Mouse (Mus musculus) hindbrain, embryonic 14.5 days (tissue): ENCODE results near the gene Spdye4b. TPM values are rescaled to one million over a fixed set of nuclear protein-coding genes. Genes with fewer than 3 reads are reported as not detected.

Source experiments
- ATAC-seq: fragments of 200-750 bp; cut with Nextera tagmentation; 2 replicates; pipeline ENCODE4 v1.8.0; 2017; ENCODE audit warnings: moderate number of reproducible peaks, mild to moderate bottlenecking, moderate TSS enrichment, moderate library complexity; ENCODE audit not compliant: low FRiP score
- DNase-seq: peaks from one replicate; pipeline ENCODE4 v3.0.0-alpha.2; 2015; ENCODE audit warnings: low spot score
- H3K27ac ChIP-seq: fragments of 300-500 bp; sonication (generic); 2 replicates; pipeline ENCODE4 v1.5.1; 2014; ENCODE audit warnings: mild to moderate bottlenecking, moderate library complexity
- H3K27me3 ChIP-seq: fragments of 300-500 bp; sonication (generic); 2 replicates; pipeline ENCODE4 v1.6.1; 2014; ENCODE audit warnings: mild to moderate bottlenecking, low read length, mixed read lengths; ENCODE audit not compliant: control insufficient read depth, insufficient read depth
- H3K36me3 ChIP-seq: fragments of 300-500 bp; sonication (generic); replicated peaks from 2 replicates; pipeline ENCODE4 v1.6.1; 2014; ENCODE audit not compliant: control insufficient read depth, insufficient read depth
- H3K4me1 ChIP-seq: fragments of 300-500 bp; sonication (generic); replicated peaks from 2 replicates; pipeline ENCODE4 v1.6.1; 2014; ENCODE audit warnings: antibody characterized with exemption, low read length, mixed read lengths; ENCODE audit not compliant: control insufficient read depth, insufficient read depth
- H3K4me2 ChIP-seq: fragments of 300-500 bp; sonication (generic); replicated peaks from 2 replicates; pipeline ENCODE4 v1.6.1; 2014; ENCODE audit warnings: mild to moderate bottlenecking, moderate library complexity
- H3K4me3 ChIP-seq: fragments of 300-500 bp; sonication (generic); replicated peaks from 2 replicates; pipeline ENCODE4 v1.5.1; 2014; ENCODE audit warnings: mild to moderate bottlenecking, low read length
- H3K9ac ChIP-seq: fragments of 300-500 bp; sonication (generic); 2 replicates; pipeline ENCODE4 v1.6.1; 2014
- H3K9me3 ChIP-seq: fragments of 300-500 bp; sonication (generic); 2 replicates; pipeline ENCODE4 v1.6.1; 2016; ENCODE audit warnings: low read length; ENCODE audit not compliant: control insufficient read depth
- WGBS: fragments of 180-500 bp; shearing (Covaris S2); extraction: QIAGEN DNeasy Blood & Tissue Kit; methylation state at CpG from one replicate; pipeline ENCODE4 v1.1.7; 2014; 5-methylcytosine and 5-hydroxymethylcytosine counted together
- polyA plus RNA-seq: library from polyadenylated mRNA; unstranded; fragments of >200 nt; fragmentation: Nextera tagmentation; extraction: Ambion mirVana; gene quantifications from 2 replicates; pipeline ENCODE4 v1.2.1, GENCODE M21; 2014

The Spdye4b gene
- polyA plus RNA-seq, 1 experiment from 2014 or later = not detected

- no peaks in the 10 kb centered on the region for H3K36me3 ChIP-seq
Measured at GRCm38 (mm10) chr5:143195166-143195565, 14.3 kb downstream of the Spdye4b start.

DNA sequence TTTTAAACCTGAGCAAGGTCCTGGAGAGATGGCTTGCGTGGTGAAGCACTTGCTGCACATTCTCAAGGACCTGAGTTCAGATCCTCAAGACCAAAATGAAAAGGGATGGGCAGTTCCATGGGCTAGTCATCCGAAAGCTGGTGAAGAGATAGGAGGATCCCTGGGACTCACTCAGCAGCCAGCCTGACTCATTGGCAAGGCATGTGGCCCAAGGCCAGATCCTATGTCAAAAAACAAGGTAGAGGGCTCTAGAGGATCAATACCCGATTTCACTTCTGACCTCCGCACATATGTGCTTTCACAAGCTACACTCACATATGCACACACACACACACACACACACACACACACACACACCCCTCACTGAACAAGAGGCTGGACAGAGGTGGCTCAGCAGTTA is 15.7 kb downstream of the Spdye4b start:
- Histone ChIP-seq H3K9me3 (no peaks in the 10 kb centered on the region), H3K4me1 (no peaks in the 10 kb centered on the region), H3K36me3 (no peaks in the 10 kb centered on the region), H3K4me2 (no peak overlapping the region), H3K9ac (no peak overlapping the region), H3K27ac (no peak overlapping the region), H3K27me3 (no peaks in the 10 kb centered on the region), H3K4me3 (no peak overlapping the region)
- DNase-seq (no peak), ATAC-seq (no peak)
- 89% methylated on average over 4 of the region's 4 CpGs for WGBS

More at GRCm38 (mm10) chr5:143195166-143195565, 14.3 kb downstream of the Spdye4b start:
- whole genome bisulfite sequencing = 68% methylated on average over 2 of the region's 2 CpGs
- Histone ChIP-seq H3K4me1 (no peaks in the 10 kb centered on the region), H3K4me3 (no peak overlapping the region), H3K4me2 (no peak overlapping the region), H3K9ac (no peak overlapping the region), H3K27me3 (no peaks in the 10 kb centered on the region), H3K27ac (no peak overlapping the region), H3K9me3 (no peaks in the 10 kb centered on the region)
- no peak for DNase-seq
- ATAC-seq = no peak

DNA sequence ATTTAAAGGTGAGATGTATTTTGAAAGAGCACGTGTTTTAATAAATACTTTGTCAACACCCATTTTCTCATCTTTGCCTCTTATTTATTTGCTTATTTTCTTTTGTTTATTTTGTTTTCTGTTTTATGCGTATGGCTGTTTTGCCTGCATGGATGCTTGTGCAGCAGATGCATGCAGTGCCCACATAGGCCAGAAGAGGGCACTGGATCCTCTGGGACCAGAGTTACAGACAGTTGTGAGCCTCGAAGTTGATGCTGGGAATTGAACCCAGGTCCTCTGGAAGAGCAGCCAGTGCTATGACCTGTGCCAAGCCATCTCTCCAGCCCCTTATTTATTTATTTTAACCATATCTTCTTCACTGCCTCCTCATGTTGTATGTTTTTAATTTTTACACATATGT is 24.2 kb downstream of the Spdye4b start:
- 0 out of 2 replicates have a peak, but pooled peaks cover 4% of the 10 kb centered on the region for H3K9me3 ChIP-seq
- H3K27me3 ChIP-seq = no peaks in the 10 kb centered on the region
- 74% methylated on average over 3 of the region's 3 CpGs for WGBS
- H3K9ac ChIP-seq = no peak overlapping the region
- no peak overlapping the region for H3K4me2 ChIP-seq
- DNase-seq (no peak), ATAC-seq (no peak)
- H3K36me3 ChIP-seq = no peaks in the 10 kb centered on the region
- H3K27ac ChIP-seq = no peak overlapping the region
- no peak overlapping the region for H3K4me3 ChIP-seq
- H3K4me1 ChIP-seq = no peaks in the 10 kb centered on the region

DNA sequence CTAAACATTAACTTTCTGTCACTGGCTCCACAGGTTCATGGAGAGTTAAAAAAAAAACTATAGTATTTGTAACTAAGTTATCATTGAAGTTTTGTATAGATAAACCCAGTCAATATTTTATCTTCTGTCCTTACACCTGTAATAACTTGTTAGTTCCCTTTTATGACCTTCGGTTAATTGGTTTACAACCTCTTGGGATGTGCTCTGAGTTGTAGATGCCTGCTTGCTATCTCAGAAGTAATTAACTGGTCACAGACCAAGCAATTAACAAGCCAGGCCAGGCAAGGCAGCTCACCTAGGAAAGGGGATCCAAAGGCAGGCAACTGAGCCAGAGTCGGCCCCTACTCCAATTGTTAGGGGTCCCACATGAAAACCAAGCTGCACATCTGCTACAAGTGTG is 33.0 kb downstream of the Spdye4b start:
- H3K9me3 ChIP-seq = 0 out of 2 replicates have a peak, but pooled peaks cover 1% of the 10 kb centered on the region
- DNase-seq (no peak), ATAC-seq (no peak)
- no peak overlapping the region for H3K4me2 ChIP-seq
- no peak overlapping the region for H3K9ac ChIP-seq
- H3K36me3 ChIP-seq = no peaks in the 10 kb centered on the region
- no peak overlapping the region for H3K4me3 ChIP-seq
- H3K4me1 ChIP-seq = no peaks in the 10 kb centered on the region
- no peaks in the 10 kb centered on the region for H3K27me3 ChIP-seq
- no peak overlapping the region for H3K27ac ChIP-seq
- 84% methylated on average over 2 of the region's 2 CpGs for WGBS

DNA sequence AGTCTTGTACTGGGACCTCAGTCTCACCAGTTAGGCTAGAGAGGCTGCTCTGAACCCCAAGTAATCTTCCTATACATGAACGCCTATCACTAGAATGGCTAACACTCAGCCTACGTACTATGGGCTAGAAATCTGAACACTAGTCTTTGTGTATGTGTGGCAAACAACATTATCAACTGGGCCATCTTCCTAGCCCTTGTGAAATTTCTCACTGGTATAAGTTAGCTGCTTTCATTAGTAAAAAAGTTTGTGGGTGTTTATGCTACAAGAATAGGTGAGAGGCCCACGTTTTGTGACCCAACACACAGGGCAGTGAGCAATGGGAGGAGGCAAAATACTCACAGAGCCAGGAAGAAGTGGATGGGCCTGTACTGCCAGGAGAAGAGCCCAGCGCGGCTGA is 40.2 kb downstream of the Spdye4b start:
- Histone ChIP-seq H3K4me2 (no peak overlapping the region), H3K27me3 (no peaks in the 10 kb centered on the region), H3K36me3 (no peaks in the 10 kb centered on the region), H3K4me1 (no peaks in the 10 kb centered on the region), H3K4me3 (no peak overlapping the region), H3K27ac (no peak overlapping the region), H3K9me3 (no peaks in the 10 kb centered on the region), H3K9ac (no peak overlapping the region)
- ATAC-seq (no peak), DNase-seq (no peak)
- WGBS = 76% methylated on average over 3 of the region's 5 CpGs

- DNase-seq = no peak
- Histone ChIP-seq H3K36me3 (no peaks in the 10 kb centered on the region), H3K4me3 (no peak overlapping the region), H3K4me1 (no peaks in the 10 kb centered on the region), H3K9me3 (no peaks in the 10 kb centered on the region), H3K4me2 (no peak overlapping the region), H3K9ac (no peak overlapping the region), H3K27ac (no peak overlapping the region), H3K27me3 (no peaks in the 10 kb centered on the region)
- 75% methylated on average over 1 of the region's 1 CpGs for WGBS
- no peak for ATAC-seq
Measured at GRCm38 (mm10) chr5:143222287-143222686, 41.5 kb downstream of the Spdye4b start.

GRCm38 (mm10) chr5:143226790-143227189 is 46.0 kb downstream of the Spdye4b start, which contains the start of gene Spdye4a:
TSS of gene Spdye4a (minus strand) at chr5:143226890.
- Histone ChIP-seq H3K27me3 (no peaks in the 10 kb centered on the region), H3K4me2 (no peak within 1 kb of the TSS), H3K9me3 (peaks cover 11% of the 10 kb centered on the region), H3K4me3 (no peak within 1 kb of the TSS), H3K27ac (no peak within 1 kb of the TSS), H3K4me1 (no peaks in the 10 kb centered on the region), H3K9ac (no peak within 1 kb of the TSS), H3K36me3 (no peaks in the 10 kb centered on the region)
- DNase-seq (no peak), ATAC-seq (no peak)
- WGBS = 88% methylated on average over 3 of the region's 3 CpGs

- H3K4me2 ChIP-seq = peak within 1 kb of the TSS; percentile 96
- H3K9ac ChIP-seq = peak within 1 kb of the TSS; percentile 96
- peaks cover 32% of the 10 kb centered on the region for H3K36me3 ChIP-seq
- H3K27ac ChIP-seq = peak within 1 kb of the TSS; percentile 98
- H3K4me1 ChIP-seq = peaks cover 14% of the 10 kb centered on the region
- peak within 1 kb of the TSS; percentile 95 for H3K4me3 ChIP-seq
- peak; percentile 96 for DNase-seq
- H3K9me3 ChIP-seq = no peaks in the 10 kb centered on the region
- under 1% methylated on average over 56 of the region's 58 CpGs for WGBS
- peak; percentile 98 for ATAC-seq
- H3K27me3 ChIP-seq = no peaks in the 10 kb centered on the region
Measured at GRCm38 (mm10) chr5:143235028-143235693, 54.3 kb downstream of the Spdye4b start, which contains the start of gene Zfp12. TSS of gene Zfp12 (plus strand) at chr5:143235163.

DNA sequence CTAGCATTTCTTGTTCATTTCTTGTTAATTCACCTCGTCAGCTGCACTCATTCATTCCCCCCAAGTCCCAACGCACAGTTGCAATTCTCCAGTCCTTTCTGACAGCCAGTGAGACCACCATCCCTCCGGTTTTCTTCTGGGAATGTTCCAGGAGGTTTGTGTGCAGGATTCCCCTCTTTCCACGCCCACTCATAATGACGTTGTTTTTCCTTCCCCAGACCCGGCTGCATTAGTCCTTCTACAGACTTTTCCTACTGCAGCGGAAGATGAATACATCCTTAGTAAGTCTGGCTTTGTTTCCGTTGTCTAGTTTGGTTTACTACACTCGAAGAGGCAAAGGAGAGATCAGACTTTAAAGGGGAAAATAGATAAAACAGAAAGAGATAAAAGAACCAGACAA is 55.2 kb downstream of the Spdye4b start:
- ATAC-seq = no peak

More for the DNA sequence above, 55.2 kb downstream of the Spdye4b start:
- H3K27ac ChIP-seq = peak overlapping the region; percentile 98; the same call in 1 of the 2 replicates
- H3K27me3 ChIP-seq = no peaks in the 10 kb centered on the region
- H3K36me3 ChIP-seq = peaks cover 41% of the 10 kb centered on the region
- H3K9ac ChIP-seq = peak overlapping the region; percentile 96
- 49% methylated on average over 9 of the region's 9 CpGs for WGBS
- no peaks in the 10 kb centered on the region for H3K9me3 ChIP-seq
- H3K4me2 ChIP-seq = peak overlapping the region; percentile 96
- H3K4me3 ChIP-seq = peak overlapping the region; percentile 95
- DNase-seq = no peak
- H3K4me1 ChIP-seq = peaks cover 14% of the 10 kb centered on the region
